Mouse (Mus musculus) hematopoietic stem cell, adult 5-6 weeks (primary cell): Measurements from ENCODE around the gene Nrm. TPM values are rescaled to one million over a fixed set of nuclear protein-coding genes. Genes with fewer than 3 reads are reported as not detected.

Experiments used
- ATAC-seq, 2 experiments: fragments of 125-278 bp in 1 of 2; replicated peaks in 1 of 2; 2 replicates each; pipeline ENCODE4 v1.8.0; 2016 to 2017; ENCODE audit warnings: inconsistent platforms in 2 of 2, mild to moderate bottlenecking in 2 of 2, moderate number of reproducible peaks in 2 of 2, low read depth in 1 of 2, moderate TSS enrichment in 1 of 2; ENCODE audit not compliant: low FRiP score in 2 of 2, poor library complexity in 2 of 2, severe bottlenecking in 2 of 2, insufficient read depth in 1 of 2, low TSS enrichment in 1 of 2
- total RNA-seq: library from RNA; stranded (forward); fragments of 172-1452, 232-1000 nt; gene quantifications from 2 replicates; pipeline ENCODE4 v1.2.3, GENCODE M21; 2017

Nrm gene
- total RNA-seq, 1 experiment from 2014 or later, result 53.1 TPM

- peak; percentile 91 to 94 for ATAC-seq
These were observed 18.3 kb downstream of the Nrm start, which contains the start of gene Dhx16 for GRCm38 (mm10) chr17:35879245-35880057. TSS of gene Dhx16 (plus strand) at chr17:35879819.

GRCm38 (mm10) chr17:35882924-35883323 is 21.8 kb downstream of the Nrm start:
- no peak for ATAC-seq

GRCm38 (mm10) chr17:35883777-35884176 is 22.7 kb downstream of the Nrm start:
- ATAC-seq, result no peak

- no peak for ATAC-seq
These were observed 26.6 kb downstream of the Nrm start for GRCm38 (mm10) chr17:35887725-35888124.

GRCm38 (mm10) chr17:35896781-35897643 is 35.9 kb downstream of the Nrm start, which contains the start of gene 2310061I04Rik:
TSS of gene 2310061I04Rik (minus strand) at chr17:35897431.
- peak; percentile 40 to 53 for ATAC-seq

- peak in 1 of 2 experiments; percentile 19; a peak in 2 of 4 replicates for ATAC-seq
These were observed 36.8 kb downstream of the Nrm start for GRCm38 (mm10) chr17:35897644-35898573.

- no peak for ATAC-seq
These were observed 39.5 kb downstream of the Nrm start for GRCm38 (mm10) chr17:35900636-35901035.

- ATAC-seq, result peak; percentile 29 to 33
These were observed 42.3 kb downstream of the Nrm start for GRCm38 (mm10) chr17:35903343-35903991.

- ATAC-seq, result peak; percentile 41 to 53
These were observed 42.9 kb downstream of the Nrm start for GRCm38 (mm10) chr17:35903992-35904355.

GRCm38 (mm10) chr17:35905587-35905986 is 44.5 kb downstream of the Nrm start:
- ATAC-seq, result no peak

- no peak for ATAC-seq
These were observed 46.5 kb downstream of the Nrm start for GRCm38 (mm10) chr17:35907609-35908008.

- 0 out of 4 replicates have a peak, but pooled peaks of 1 of the 2 experiments have one; percentile 3 for ATAC-seq
These were observed 48.2 kb downstream of the Nrm start for GRCm38 (mm10) chr17:35909186-35909918.

GRCm38 (mm10) chr17:35909919-35910369 is 48.8 kb downstream of the Nrm start, which contains the start of gene Atat1:
TSS of gene Atat1 (minus strand) at chr17:35910075.
- peak; percentile 84 to 91 for ATAC-seq

- no peak for ATAC-seq
These were observed 53.9 kb downstream of the Nrm start for GRCm38 (mm10) chr17:35914975-35915374.
